Mouse (Mus musculus): ENCODE results near the gene Rab3gap1. TPM values are rescaled to one million over a fixed set of nuclear protein-coding genes. Genes with fewer than 3 reads are reported as not detected.

Rab3gap1 gene
- total and polyA plus RNA-seq, 2 experiments from 2014 or later, result 22.7 to 43.9 TPM

DNA sequence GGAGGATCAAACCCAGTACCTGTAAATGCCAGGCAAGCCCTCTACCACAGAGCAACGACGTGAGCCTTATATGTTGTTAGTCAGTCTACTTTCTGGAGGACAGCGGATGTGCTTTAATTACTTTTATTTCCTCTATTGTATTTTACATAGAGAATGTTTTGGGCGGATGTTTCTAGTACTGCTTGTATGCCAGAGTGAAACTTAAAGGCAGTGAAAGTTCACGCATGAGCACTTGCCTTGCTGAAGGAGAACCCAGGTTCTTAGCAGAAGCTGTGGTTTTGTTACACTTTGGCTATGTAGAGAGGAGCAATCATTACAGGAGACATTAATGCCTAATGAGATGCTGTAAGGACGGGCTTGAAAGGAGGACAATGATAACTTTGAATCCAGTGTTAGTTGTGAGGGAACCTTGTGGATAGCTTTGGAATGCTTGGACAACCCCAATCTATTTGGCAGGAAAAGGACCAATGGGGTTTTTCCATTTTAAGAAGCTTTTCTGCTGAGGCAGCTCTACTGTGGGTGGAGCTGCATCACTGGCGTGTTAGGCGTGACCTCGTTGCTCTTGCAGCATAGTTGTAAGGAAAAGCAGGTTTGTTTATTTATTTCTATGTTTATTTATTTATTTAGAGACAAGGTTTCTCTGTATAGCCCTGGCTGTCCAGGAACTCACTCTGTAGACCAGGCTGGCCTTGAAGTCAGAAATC lies 9.5 kb upstream of the Rab3gap1 start:
- H3K9me3 ChIP-seq (replicated peaks; ENCODE audit: control insufficient read depth, low read length), result no peaks in the 10 kb centered on the region
- DNase-seq (ENCODE audit: low spot score), result no peak
- no peak overlapping the region for H3K4me2 ChIP-seq (ENCODE audit: low read depth, low read length)
- H3K27ac ChIP-seq (ENCODE audit: low read depth), result no peak overlapping the region
- no peaks in the 10 kb centered on the region for H3K4me1 ChIP-seq (ENCODE audit: control insufficient read depth, insufficient read depth)
- H3K27me3 ChIP-seq (ENCODE audit: control insufficient read depth, insufficient read depth, low read length), result no peaks in the 10 kb centered on the region
- H3K4me3 ChIP-seq (ENCODE audit: low read depth, low read length), result no peak overlapping the region
- TF ChIP-seq EP300 (IDR thresholded peaks at IDR 0.05; ENCODE audit: low read depth) (no peak), CTCF (IDR thresholded peaks at IDR 0.05; ENCODE audit: low read depth) (no peak)
- no peak for ATAC-seq (ENCODE audit: insufficient read depth, low read depth)
- H3K36me3 ChIP-seq (replicated peaks; ENCODE audit: control insufficient read depth, insufficient read depth, low read length), result no peaks in the 10 kb centered on the region
- 74% methylated on average over 9 of the region's 9 CpGs for WGBS
- H3K9ac ChIP-seq (replicated peaks; ENCODE audit: low read depth, low read length), result no peak overlapping the region

DNA sequence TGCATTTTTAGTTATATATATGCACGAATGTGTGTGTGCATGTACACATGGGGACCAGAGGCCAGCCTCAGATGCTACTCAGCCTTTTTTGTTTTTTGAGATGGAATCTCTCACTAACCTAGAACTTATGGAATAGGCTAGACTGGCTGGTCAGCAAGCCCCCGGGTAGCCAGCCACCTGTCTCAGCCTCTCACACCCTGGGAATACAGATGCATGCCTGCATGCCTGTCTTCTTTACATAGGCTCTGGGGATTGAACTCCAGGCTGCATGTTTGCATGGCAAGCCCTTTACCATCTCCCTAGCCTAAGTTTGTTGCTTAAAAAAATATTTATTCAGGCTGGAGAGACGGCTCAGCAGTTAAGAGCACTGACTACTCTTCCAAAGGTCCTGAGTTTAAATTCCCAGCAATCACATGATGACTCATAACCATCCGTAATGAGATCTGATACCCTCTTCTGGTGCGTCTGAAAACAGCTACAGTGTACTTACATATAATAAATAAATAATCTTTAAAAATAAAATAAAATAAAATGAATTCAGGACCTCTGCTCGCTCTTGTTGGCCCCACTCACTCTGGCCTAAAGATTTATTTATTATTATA lies 8.7 kb upstream of the Rab3gap1 start:
- no peak for DNase-seq (ENCODE audit: low spot score)
- no peak overlapping the region for H3K27ac ChIP-seq (ENCODE audit: low read depth)
- 68% methylated on average over 6 of the region's 6 CpGs for WGBS
- no peaks in the 10 kb centered on the region for H3K9me3 ChIP-seq (replicated peaks; ENCODE audit: control insufficient read depth, low read length)
- H3K27me3 ChIP-seq (ENCODE audit: control insufficient read depth, insufficient read depth, low read length), result no peaks in the 10 kb centered on the region
- H3K36me3 ChIP-seq (replicated peaks; ENCODE audit: control insufficient read depth, insufficient read depth, low read length), result no peaks in the 10 kb centered on the region
- no peak for ATAC-seq (ENCODE audit: insufficient read depth, low read depth)
- TF ChIP-seq CTCF (IDR thresholded peaks at IDR 0.05; ENCODE audit: low read depth), result no peak
- TF ChIP-seq EP300 (IDR thresholded peaks at IDR 0.05; ENCODE audit: low read depth), result no peak
- no peak overlapping the region for H3K4me2 ChIP-seq (ENCODE audit: low read depth, low read length)
- no peaks in the 10 kb centered on the region for H3K4me1 ChIP-seq (ENCODE audit: control insufficient read depth, insufficient read depth)
- no peak overlapping the region for H3K4me3 ChIP-seq (ENCODE audit: low read depth, low read length)
- H3K9ac ChIP-seq (replicated peaks; ENCODE audit: low read depth, low read length), result no peak overlapping the region

DNA sequence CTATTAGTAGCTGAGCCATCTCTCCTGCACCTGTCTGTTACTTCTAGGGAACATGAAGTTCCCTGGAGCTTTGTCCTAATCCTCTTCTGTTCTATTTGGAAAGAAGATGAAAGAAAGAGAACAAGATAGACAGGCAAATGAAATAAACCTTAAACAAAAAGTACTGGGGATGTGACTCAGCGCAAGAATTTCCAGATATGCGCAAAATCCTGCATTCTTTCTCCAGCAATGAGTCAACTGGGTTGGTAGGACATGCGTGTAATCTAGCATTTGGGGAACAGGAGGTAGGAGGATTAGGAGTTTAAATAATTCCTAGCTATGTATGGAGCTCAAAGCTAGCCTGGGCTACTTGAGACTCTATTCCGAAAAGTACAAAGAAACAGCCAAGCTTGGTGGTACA lies 8.1 kb upstream of the Rab3gap1 start:
- no peak overlapping the region for H3K4me3 ChIP-seq (ENCODE audit: low read depth, low read length)
- WGBS, result 89% methylated on average over 4 of the region's 4 CpGs
- H3K4me1 ChIP-seq (ENCODE audit: control insufficient read depth, insufficient read depth), result no peaks in the 10 kb centered on the region
- no peaks in the 10 kb centered on the region for H3K36me3 ChIP-seq (replicated peaks; ENCODE audit: control insufficient read depth, insufficient read depth, low read length)
- H3K9me3 ChIP-seq (replicated peaks; ENCODE audit: control insufficient read depth, low read length), result no peaks in the 10 kb centered on the region
- no peak for TF ChIP-seq CTCF (IDR thresholded peaks at IDR 0.05; ENCODE audit: low read depth)
- TF ChIP-seq EP300 (IDR thresholded peaks at IDR 0.05; ENCODE audit: low read depth), result no peak
- DNase-seq (ENCODE audit: low spot score) (no peak), ATAC-seq (ENCODE audit: insufficient read depth, low read depth) (no peak)
- H3K27ac ChIP-seq (ENCODE audit: low read depth), result no peak overlapping the region
- no peaks in the 10 kb centered on the region for H3K27me3 ChIP-seq (ENCODE audit: control insufficient read depth, insufficient read depth, low read length)
- no peak overlapping the region for H3K9ac ChIP-seq (replicated peaks; ENCODE audit: low read depth, low read length)
- H3K4me2 ChIP-seq (ENCODE audit: low read depth, low read length), result no peak overlapping the region

DNA sequence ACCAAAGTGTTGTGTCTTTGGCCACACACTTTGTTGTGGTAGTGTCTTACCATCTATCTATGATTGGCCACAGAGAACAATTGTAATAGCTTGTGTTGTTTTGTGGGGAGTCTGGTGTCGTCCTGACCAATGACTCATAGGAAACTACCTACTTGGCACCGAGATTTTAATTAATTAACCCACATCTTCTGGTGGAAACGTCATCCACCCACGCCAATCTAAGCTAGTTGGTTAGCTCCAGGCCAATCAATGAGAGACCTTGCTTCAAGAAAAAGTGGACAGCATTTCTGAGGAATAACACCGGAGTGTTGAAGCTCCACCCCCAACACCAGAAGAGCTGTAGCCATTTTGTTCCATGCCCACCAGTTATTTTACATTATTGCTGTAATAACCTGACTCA lies 6.7 kb upstream of the Rab3gap1 start:
- no peak overlapping the region for H3K27ac ChIP-seq (ENCODE audit: low read depth)
- ATAC-seq (ENCODE audit: insufficient read depth, low read depth) (no peak), DNase-seq (ENCODE audit: low spot score) (no peak)
- no peak overlapping the region for H3K4me3 ChIP-seq (ENCODE audit: low read depth, low read length)
- H3K4me2 ChIP-seq (ENCODE audit: low read depth, low read length), result no peak overlapping the region
- no peaks in the 10 kb centered on the region for H3K36me3 ChIP-seq (replicated peaks; ENCODE audit: control insufficient read depth, insufficient read depth, low read length)
- no peaks in the 10 kb centered on the region for H3K9me3 ChIP-seq (replicated peaks; ENCODE audit: control insufficient read depth, low read length)
- TF ChIP-seq EP300 (IDR thresholded peaks at IDR 0.05; ENCODE audit: low read depth) (no peak), CTCF (IDR thresholded peaks at IDR 0.05; ENCODE audit: low read depth) (no peak)
- H3K9ac ChIP-seq (replicated peaks; ENCODE audit: low read depth, low read length), result no peak overlapping the region
- H3K27me3 ChIP-seq (ENCODE audit: control insufficient read depth, insufficient read depth, low read length), result no peaks in the 10 kb centered on the region
- no peaks in the 10 kb centered on the region for H3K4me1 ChIP-seq (ENCODE audit: control insufficient read depth, insufficient read depth)
- WGBS, result 79% methylated on average over 5 of the region's 5 CpGs

GRCm38 (mm10) chr1:127863806-127864205 lies 4.8 kb upstream of the Rab3gap1 start:
- Histone ChIP-seq H3K27ac (ENCODE audit: low read depth) (no peak overlapping the region), H3K9ac (replicated peaks; ENCODE audit: low read depth, low read length) (no peak overlapping the region), H3K27me3 (ENCODE audit: control insufficient read depth, insufficient read depth, low read length) (no peaks in the 10 kb centered on the region), H3K36me3 (replicated peaks; ENCODE audit: control insufficient read depth, insufficient read depth, low read length) (no peaks in the 10 kb centered on the region), H3K9me3 (replicated peaks; ENCODE audit: control insufficient read depth, low read length) (no peaks in the 10 kb centered on the region), H3K4me3 (ENCODE audit: low read depth, low read length) (no peak overlapping the region), H3K4me2 (ENCODE audit: low read depth, low read length) (no peak overlapping the region), H3K4me1 (ENCODE audit: control insufficient read depth, insufficient read depth) (no peaks in the 10 kb centered on the region)
- no peak for DNase-seq (ENCODE audit: low spot score)
- WGBS, result 71% methylated on average over 7 of the region's 7 CpGs
- no peak for ATAC-seq (ENCODE audit: insufficient read depth, low read depth)
- TF ChIP-seq CTCF (IDR thresholded peaks at IDR 0.05; ENCODE audit: low read depth) (no peak), EP300 (IDR thresholded peaks at IDR 0.05; ENCODE audit: low read depth) (no peak)
